Mouse (Mus musculus): ENCODE measurements around the gene Arg1. TPM values are rescaled to one million over a fixed set of nuclear protein-coding genes. Genes with fewer than 3 reads are reported as not detected.
A peak's percentile ranks its signal among the peaks of the same experiment; 100 is the strongest.

Arg1 gene
- 0.43 and 5.7 TPM in 2 replicates for polyA plus RNA-seq (2012; rRNA removed)

DNA sequence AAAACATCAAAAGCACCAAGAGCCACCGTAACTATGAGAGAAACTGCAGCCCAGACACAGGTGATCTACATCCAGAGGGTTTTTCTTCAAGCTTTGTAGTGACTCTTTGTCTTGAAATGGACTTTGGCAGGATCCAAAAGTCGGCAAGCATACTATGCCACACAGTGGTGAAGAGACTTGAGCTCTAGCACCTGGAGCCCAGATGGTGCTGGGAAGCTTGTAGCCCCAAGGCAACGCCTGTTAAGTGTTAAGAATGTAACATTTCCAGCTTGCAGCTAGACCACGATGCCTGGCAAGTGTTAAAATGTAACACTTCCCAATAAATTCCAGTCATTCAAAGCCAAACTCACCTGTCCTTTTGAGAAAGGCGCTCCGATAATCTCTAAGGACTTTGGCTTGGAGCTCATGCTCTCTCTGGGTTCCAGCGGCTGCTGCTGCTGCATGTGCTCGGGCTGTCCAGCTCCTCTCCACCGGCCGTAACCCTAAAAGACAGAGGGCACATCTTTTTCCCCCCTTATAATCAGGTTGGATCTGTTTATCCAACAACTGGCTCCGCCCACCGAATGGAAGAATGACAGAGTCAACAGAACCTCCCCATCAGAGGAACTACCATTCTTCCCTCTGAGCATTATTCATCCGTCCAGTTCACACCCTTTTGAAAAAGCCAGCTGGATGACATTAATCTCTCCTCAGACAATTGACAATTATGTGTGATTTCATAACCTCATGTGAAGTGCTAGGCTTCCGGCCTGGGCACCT is at the start of gene Arg1:
Gene Arg1 (minus strand): TSS at position 523 of the 759 bp plus-strand sequence.
- Histone ChIP-seq H3K4me1 (ENCODE audit: control insufficient read depth, insufficient read depth, low read length) (peaks cover 14% of the 10 kb centered on the region), H3K4me3 (replicated peaks; ENCODE audit: extremely low read depth, low read depth, low read length) (peak within 1 kb of the TSS; percentile 21)
- 31% methylated on average over 14 of the region's 14 CpGs for WGBS
- no peak for TF ChIP-seq CTCF (IDR thresholded peaks at IDR 0.05; ENCODE audit: insufficient read depth, low read length)
- TF ChIP-seq POLR2A (IDR thresholded peaks at IDR 0.05; ENCODE audit: borderline replicate concordance, extremely low read depth, low read depth, low read length) = no peak
- DNase-seq = no peak

DNA sequence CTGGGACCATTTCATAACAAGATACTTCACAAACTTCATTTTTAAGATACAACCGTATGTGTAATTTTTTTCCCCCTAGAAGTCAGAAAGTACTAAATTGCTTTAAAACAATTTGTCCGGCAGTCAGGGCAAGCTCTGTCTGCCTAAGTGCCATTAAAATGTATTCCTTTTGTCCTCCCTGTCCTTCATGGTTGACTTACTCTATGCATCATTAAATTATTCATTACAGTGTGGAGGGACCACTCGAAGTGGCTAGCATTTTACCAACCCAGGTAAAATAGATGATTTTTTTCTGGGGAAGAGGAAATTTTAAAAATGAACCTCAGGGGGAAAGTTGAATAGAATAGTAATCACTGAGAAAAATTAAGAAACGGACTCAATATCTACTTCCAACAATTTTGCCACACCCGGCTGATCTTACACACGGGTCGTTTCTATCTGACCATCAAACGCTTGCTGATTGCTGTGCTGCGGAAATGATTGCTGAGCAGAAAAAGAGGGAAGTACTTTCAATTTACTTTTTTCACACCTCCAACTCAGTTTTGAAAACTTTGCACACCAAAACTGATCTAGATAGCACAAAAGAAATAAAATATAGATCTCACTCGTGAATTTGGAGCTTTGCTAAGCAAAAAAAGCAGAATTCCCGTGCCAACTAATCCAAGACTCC is 46.7 kb upstream of the Arg1 start:
- WGBS = 90% methylated on average over 11 of the region's 11 CpGs
- Histone ChIP-seq H3K4me3 (replicated peaks; ENCODE audit: extremely low read depth, low read depth, low read length) (no peak overlapping the region), H3K4me1 (ENCODE audit: control insufficient read depth, insufficient read depth, low read length) (no peaks in the 10 kb centered on the region)
- no peak for DNase-seq
- TF ChIP-seq CTCF (IDR thresholded peaks at IDR 0.05; ENCODE audit: insufficient read depth, low read length) (no peak), POLR2A (IDR thresholded peaks at IDR 0.05; ENCODE audit: borderline replicate concordance, extremely low read depth, low read depth, low read length) (no peak)

GRCm38 (mm10) chr10:24973385-24973784 is 46.1 kb upstream of the Arg1 start:
- WGBS = 50% methylated on average over 5 of the region's 5 CpGs
- Histone ChIP-seq H3K4me1 (ENCODE audit: control insufficient read depth, insufficient read depth, low read length) (no peaks in the 10 kb centered on the region), H3K4me3 (replicated peaks; ENCODE audit: extremely low read depth, low read depth, low read length) (no peak overlapping the region)
- DNase-seq = no peak
- TF ChIP-seq POLR2A (IDR thresholded peaks at IDR 0.05; ENCODE audit: borderline replicate concordance, extremely low read depth, low read depth, low read length) (no peak), CTCF (IDR thresholded peaks at IDR 0.05; ENCODE audit: insufficient read depth, low read length) (no peak)

DNA sequence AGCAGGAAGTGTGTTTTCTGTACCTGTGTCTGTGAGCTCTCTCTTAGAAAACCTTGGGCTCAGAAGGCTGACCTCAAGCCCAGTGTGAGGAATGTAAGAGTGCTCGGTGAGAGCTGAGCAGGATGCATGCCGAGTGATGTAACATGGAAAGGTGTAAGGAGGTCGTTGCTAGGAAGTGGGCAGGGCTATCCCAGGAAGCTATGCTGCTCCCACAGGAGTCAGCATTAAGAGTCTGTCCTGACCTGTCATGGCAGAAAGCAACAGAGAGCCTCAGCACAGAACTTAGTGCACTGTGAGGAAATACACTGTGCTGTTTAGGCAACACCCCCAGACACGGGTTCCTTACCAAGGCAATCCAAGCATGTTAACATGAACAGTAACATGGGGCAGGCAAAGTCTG is 45.6 kb upstream of the Arg1 start:
- H3K4me3 ChIP-seq (replicated peaks; ENCODE audit: extremely low read depth, low read depth, low read length) = no peak overlapping the region
- 22% methylated on average over 4 of the region's 4 CpGs for WGBS
- DNase-seq = no peak
- H3K4me1 ChIP-seq (ENCODE audit: control insufficient read depth, insufficient read depth, low read length) = no peaks in the 10 kb centered on the region
- TF ChIP-seq CTCF (IDR thresholded peaks at IDR 0.05; ENCODE audit: insufficient read depth, low read length) = no peak

DNA sequence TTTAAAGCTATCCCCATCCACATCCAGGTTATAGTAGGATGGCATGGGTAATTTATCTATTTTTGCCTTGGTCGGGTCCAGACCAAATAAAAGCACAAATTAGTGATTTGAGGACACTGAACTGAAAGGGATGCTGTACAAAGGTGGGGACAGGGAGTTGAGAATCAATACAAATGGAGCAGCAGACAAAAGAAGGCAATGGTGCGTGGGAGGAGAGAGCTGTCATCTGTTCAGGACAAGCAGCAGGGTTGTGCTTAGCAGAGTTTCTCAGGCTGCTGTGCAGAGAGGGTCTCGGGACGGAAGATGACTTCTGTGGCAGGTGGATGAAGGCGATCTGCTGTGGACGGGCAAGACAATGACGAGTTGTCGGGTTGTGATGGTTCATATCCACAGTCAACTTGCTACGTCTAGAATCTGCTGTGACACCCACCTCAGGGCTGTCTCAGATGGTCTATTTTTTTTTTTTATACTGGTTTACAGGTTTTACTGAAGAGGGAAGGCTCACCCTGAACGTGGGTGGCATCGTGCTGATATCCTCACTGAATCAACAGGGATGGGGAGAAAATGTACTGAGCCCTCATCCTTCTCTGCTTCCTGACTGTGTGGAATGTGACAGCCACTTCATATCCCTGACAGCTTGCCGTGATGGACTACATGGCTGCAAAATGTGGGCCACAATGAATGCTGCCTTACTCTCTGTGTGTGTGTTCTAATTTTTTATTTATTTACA is 38.7 kb upstream of the Arg1 start:
- no peak for DNase-seq
- no peaks in the 10 kb centered on the region; the same call in 1 of the 2 replicates for H3K4me1 ChIP-seq (ENCODE audit: control insufficient read depth, insufficient read depth, low read length)
- no peak for TF ChIP-seq CTCF (IDR thresholded peaks at IDR 0.05; ENCODE audit: insufficient read depth, low read length)
- no peak for TF ChIP-seq POLR2A (IDR thresholded peaks at IDR 0.05; ENCODE audit: borderline replicate concordance, extremely low read depth, low read depth, low read length)
- 72% methylated on average over 12 of the region's 12 CpGs for whole genome bisulfite sequencing
- H3K4me3 ChIP-seq (replicated peaks; ENCODE audit: extremely low read depth, low read depth, low read length) = no peak overlapping the region

- Histone ChIP-seq H3K4me3 (replicated peaks; ENCODE audit: extremely low read depth, low read depth, low read length) (no peak overlapping the region), H3K4me1 (ENCODE audit: control insufficient read depth, insufficient read depth, low read length) (peaks cover 12% of the 10 kb centered on the region)
- no peak for TF ChIP-seq CTCF (IDR thresholded peaks at IDR 0.05; ENCODE audit: insufficient read depth, low read length)
- no peak for TF ChIP-seq POLR2A (IDR thresholded peaks at IDR 0.05; ENCODE audit: borderline replicate concordance, extremely low read depth, low read depth, low read length)
- DNase-seq = no peak
- WGBS = 52% methylated on average over 2 of the region's 2 CpGs
Observed at GRCm38 (mm10) chr10:24961889-24962288, 34.6 kb upstream of the Arg1 start.

- WGBS = 49% methylated on average over 2 of the region's 2 CpGs
- DNase-seq = no peak
- no peak overlapping the region for H3K4me3 ChIP-seq (replicated peaks; ENCODE audit: extremely low read depth, low read depth, low read length)
- peaks cover 12% of the 10 kb centered on the region for H3K4me1 ChIP-seq (ENCODE audit: control insufficient read depth, insufficient read depth, low read length)
- TF ChIP-seq CTCF (IDR thresholded peaks at IDR 0.05; ENCODE audit: insufficient read depth, low read length) = peak; percentile 28; the same call in 1 of the 2 replicates
- TF ChIP-seq POLR2A (IDR thresholded peaks at IDR 0.05; ENCODE audit: borderline replicate concordance, extremely low read depth, low read depth, low read length) = no peak
Observed at GRCm38 (mm10) chr10:24961112-24961511, 33.8 kb upstream of the Arg1 start.

DNA sequence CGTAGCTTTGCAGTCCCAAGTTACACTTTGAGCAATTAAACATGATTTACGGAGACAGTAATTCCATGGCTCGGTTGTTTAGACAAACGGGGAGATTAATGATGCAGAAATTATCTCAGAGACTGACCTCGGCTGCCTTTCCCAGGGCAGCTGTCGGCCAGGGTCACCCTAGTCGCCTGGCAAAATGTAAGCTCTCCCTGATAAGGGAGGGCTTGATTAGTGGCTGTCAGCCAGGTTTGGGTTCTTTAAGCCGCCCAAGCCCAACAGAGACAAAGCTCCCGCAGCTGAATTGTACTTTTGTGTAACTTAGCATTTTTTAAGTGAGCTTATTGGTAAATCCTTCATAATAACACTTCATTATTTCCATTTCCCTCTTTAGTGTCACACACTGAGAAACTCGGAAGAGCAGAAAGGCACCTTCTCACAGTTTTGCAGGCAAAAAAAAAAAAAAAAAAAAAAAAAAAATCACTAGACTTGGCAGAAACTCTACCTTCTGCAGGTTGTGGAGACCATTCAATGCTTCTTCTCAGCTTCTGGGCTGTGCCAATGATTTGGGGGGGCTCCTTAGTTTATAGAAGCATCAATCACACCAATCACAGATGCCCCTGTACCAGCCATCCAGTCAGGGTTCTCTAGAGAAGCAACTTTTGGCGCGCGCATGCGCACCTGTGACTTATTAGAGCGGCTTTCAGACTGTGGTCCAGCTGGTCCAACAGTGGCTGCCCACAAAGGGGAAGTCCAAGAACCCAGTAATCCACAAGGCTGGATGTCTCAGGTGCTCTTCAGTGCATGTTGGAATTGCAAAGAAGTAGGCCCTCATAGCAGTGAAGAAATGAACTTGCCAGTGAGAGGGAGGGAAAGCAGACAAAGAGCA is 32.0 kb upstream of the Arg1 start:
- peaks cover 12% of the 10 kb centered on the region for H3K4me1 ChIP-seq (ENCODE audit: control insufficient read depth, insufficient read depth, low read length)
- TF ChIP-seq POLR2A (IDR thresholded peaks at IDR 0.05; ENCODE audit: borderline replicate concordance, extremely low read depth, low read depth, low read length) = no peak
- TF ChIP-seq CTCF (IDR thresholded peaks at IDR 0.05; ENCODE audit: insufficient read depth, low read length) = no peak
- DNase-seq = no peak
- 34% methylated on average over 15 of the region's 15 CpGs for WGBS
- H3K4me3 ChIP-seq (replicated peaks; ENCODE audit: extremely low read depth, low read depth, low read length) = no peak overlapping the region

Data from lung, adult 2 months (tissue).